Mouse (Mus musculus) layer of hippocampus, postnatal 25 days (tissue): Measurements from ENCODE around the gene Axl. TPM values are rescaled to one million over a fixed set of nuclear protein-coding genes. Genes with fewer than 3 reads are reported as not detected.

Experiments
- DNase-seq, 2 experiments: peaks; one replicate each; pipeline ENCODE4 v3.0.0; 2022; ENCODE audit warnings: mixed read lengths in 2 of 2, low spot score in 1 of 2; ENCODE audit errors: extremely low spot score in 1 of 2
- microRNA-seq, 2 experiments: library from miRNA; unstranded; fragments of <30 nt; microRNA quantifications; one replicate each; pipeline ENCODE4 v1.2.0; 2021
- total RNA-seq, 2 experiments: library from RNA; stranded (reverse); gene quantifications; 2 replicates each; pipeline ENCODE4 v1.2.3; 2021

Gene Axl
- total RNA-seq, 2 experiments from 2014 or later: 37.2 to 43.5 TPM

DNA sequence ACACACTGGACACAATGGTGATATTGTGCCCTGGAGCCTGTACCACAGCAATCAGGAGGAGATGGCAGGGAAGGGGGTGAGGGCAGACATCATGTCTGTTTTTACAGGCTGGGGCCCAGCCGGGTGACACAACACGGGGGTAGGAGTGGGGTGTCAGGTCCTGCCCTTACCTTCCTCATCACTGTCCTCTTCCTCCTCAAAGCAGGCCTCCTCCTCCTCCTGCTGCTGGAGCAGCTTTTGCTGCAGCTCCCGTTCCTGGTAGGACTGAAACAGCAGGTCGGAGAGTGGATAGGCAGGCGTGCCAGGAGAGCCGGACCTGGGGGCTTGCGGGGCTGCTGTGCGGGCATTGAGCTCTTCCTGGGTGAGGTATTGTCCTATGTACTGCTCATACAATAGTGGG lies 73.9 kb downstream of the Axl start:
- no peak for DNase-seq

- DNase-seq: no peak
Observed at GRCm38 (mm10) chr7:25712801-25713200, 75.7 kb downstream of the Axl start.

DNA sequence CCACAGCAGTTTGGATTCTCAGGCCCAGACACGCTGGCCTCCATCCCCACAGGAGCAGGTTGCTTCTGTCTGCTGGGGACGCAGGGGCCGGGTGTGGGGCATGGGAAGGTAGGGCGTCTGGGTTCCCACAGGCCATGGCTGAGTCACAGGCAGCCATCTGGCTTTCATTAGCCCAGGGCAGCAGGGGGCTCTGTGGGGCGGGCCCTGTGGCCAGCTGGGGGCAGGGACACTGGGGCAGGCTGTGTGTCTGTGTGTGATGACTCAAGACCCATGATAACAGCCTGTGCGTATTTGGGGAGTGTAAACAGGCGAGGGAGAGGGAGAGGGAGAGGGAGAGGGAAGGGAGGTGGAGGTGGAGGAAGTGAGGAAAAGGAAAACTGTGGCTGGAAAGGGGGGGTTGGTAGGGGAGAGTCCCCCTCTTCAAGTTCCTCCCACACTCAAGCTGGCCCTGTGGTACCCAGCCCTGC lies 76.7 kb downstream of the Axl start:
- DNase-seq: no peak

DNA sequence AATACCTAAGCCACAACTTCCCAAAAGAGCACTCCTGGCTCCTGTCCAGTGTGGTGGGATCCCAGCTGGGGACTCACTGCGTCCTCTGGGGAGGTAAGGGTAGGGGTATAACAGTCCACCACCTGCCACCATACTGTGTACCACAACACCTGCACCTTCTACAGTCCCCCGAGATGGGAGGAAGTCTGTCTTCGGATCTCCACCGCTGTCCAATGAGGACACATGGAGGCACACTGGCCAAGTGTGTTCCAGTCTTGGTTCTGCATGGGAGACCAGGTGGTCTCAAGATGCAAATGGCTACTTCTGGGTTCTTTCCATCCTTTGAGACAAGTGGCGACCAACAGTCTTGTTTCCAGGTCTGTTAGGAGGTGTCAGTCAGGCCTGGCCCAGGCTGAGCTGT lies 77.3 kb downstream of the Axl start:
- no peak for DNase-seq

DNA sequence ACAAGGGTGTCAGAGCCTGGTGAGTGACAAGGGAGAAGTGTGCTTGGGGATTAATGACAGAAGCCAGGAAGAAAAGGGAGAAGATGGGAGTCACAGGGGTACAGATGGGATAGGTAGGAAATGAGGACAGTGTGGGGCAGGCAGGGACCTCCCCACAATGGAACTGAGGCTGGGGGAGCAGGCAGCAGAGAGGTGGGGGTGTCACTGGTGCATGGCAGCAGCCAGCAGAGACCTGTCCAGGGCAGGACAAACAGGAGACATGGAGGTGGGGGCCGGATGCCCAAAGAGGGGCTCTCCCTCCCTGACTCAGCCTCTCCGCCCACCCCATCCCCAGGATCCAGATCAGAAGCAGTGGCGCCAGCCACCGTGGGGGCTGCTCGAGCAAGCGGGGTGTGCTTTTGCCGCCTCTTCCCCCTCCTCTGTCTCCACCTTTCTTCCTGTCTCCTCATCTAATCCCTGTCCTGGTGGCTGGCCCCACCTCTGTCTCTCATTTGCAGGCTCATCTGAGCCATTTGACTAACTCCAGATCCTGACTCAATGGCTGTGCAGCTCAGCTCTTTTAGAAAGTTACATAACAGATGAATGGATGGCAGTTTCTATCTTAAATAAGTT lies 77.9 kb downstream of the Axl start:
- no peak for DNase-seq

DNA sequence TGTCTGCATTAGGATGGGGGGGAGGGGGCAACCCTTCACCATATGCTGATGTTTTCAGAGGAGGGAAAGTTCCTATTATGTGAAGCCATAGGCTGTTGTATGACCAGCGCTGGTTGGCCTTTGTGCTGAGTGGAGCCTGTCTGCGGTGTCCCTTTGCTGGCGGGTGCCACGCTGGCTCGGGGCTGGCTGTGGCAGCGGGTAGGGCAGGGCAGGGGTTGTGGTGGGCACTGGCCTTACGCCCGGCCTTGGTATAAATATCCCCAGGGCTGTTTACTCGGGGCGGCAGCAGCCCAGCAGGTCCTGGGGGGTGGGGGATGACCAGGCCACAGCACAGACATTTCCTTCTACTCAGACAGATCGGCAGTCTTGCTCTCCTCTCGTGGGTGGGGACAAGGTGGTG lies 78.5 kb downstream of the Axl start:
- no peak for DNase-seq

- DNase-seq: no peak
Observed at GRCm38 (mm10) chr7:25707581-25708292, 80.8 kb downstream of the Axl start.

Small RNAs within 50 kb of the gene (microRNA-seq; reads per million reads assigned to microRNA genes)
- gene Gm24865: 0 reads per million in 2 experiments

Other genes with a start within 250 kb of the Axl start
- under 1 TPM; 0.27 to 0.28 TPM for gene Ceacam2, start 248.8 kb downstream of the Axl start, total RNA-seq
- under 1 TPM in 1 of 2 experiments, not detected in 1; 0.39 TPM for gene Erich4, start 172.8 kb downstream of the Axl start, total RNA-seq
- 10 to 100 TPM; 48.7 to 54.5 TPM for gene Dmac2, start 169.3 kb downstream of the Axl start, total RNA-seq
- gene B3gnt8, start 162.1 kb downstream of the Axl start, total RNA-seq: 1 to 10 TPM; 2.0 to 2.3 TPM
- 10 to 100 TPM; 40.1 to 45.5 TPM for gene Bckdha, start 129.7 kb downstream of the Axl start, total RNA-seq
- 10 to 100 TPM; 26.4 to 30.5 TPM for gene Exosc5, start 129.5 kb downstream of the Axl start, total RNA-seq
- gene Tmem91, start 113.5 kb downstream of the Axl start, total RNA-seq: 10 to 100 TPM; 12.7 to 16.5 TPM
- gene B9d2, start 107.9 kb downstream of the Axl start, total RNA-seq: 10 to 100 TPM; 25.2 to 25.7 TPM
- gene Tgfb1, start 101.7 kb downstream of the Axl start, total RNA-seq: 1 to 10 TPM; 7.0 to 8.6 TPM
- gene Ccdc97, start 69.6 kb downstream of the Axl start, total RNA-seq: 10 to 100 TPM; 54.6 to 58.5 TPM
- 100 to 1,000 TPM; 103 to 114 TPM for gene Hnrnpul1, start 33.9 kb downstream of the Axl start, total RNA-seq
- 1 to 10 TPM; 1.2 to 1.3 TPM for gene Cyp2s1, start 28.2 kb upstream of the Axl start, total RNA-seq
- gene Cyp2b10, start 108.9 kb upstream of the Axl start, total RNA-seq: under 1 TPM; 0.19 to 0.27 TPM